Mouse (Mus musculus) gastrocnemius, postnatal 36 days (tissue): ENCODE measurements around the gene Olfr605. TPM values are rescaled to one million over a fixed set of nuclear protein-coding genes. Genes with fewer than 3 reads are reported as not detected.
"Not testable (repeated sequence)": the region's sequence is repeated elsewhere in the genome, so short reads cannot be mapped to it uniquely, and the experiment has no call there.

Experiments used
- DNase-seq, 2 experiments: peaks; one replicate each; pipeline ENCODE4 v3.0.0; 2022
- intact Hi-C: fragments of 180-260 bp; cut with DNase I; formaldehyde crosslinking; loops from one replicate; pipeline ENCODE4 v1.15.1; 2025
- long read RNA-seq, 2 experiments: library from polyadenylated mRNA; stranded (forward); transcript quantifications; one replicate each; pipeline ENCODE4 v2.0.0; 2021
- microRNA-seq, 2 experiments: library from miRNA; unstranded; fragments of <30 nt; microRNA quantifications; one replicate each; pipeline ENCODE4 v1.2.0; 2021
- total RNA-seq, 2 experiments: library from RNA; stranded (reverse); gene quantifications; 2 replicates each; pipeline ENCODE4 v1.2.3; 2021

Olfr605 gene
- total RNA-seq = not detected
- long read RNA-seq, experiment 1 = 0 reads
- long read RNA-seq, experiment 2 = 0 reads

DNA sequence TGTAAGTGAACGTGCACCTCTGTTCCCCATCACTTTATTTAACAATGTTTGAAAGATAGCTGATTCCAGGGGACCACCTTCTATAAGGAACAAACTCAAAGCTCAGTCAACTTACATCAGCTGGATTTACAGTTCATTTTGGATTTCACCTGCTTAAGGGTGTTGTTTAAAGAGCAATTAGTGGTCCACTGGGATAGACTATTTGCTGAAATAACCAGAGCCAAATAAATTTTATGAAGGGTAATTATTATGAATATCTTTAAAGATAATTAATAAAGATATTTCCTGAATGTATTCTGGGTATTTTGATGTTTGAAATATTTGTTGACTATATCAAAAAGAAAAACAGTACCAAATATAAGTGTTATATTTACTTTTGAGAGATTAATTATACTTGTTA is at the start of gene Olfr605:
Gene Olfr605 (minus strand): TSS at position 101 of the 400 bp plus-strand sequence.
- DNase-seq = no peak
- intact Hi-C loops = no loop called here

DNA sequence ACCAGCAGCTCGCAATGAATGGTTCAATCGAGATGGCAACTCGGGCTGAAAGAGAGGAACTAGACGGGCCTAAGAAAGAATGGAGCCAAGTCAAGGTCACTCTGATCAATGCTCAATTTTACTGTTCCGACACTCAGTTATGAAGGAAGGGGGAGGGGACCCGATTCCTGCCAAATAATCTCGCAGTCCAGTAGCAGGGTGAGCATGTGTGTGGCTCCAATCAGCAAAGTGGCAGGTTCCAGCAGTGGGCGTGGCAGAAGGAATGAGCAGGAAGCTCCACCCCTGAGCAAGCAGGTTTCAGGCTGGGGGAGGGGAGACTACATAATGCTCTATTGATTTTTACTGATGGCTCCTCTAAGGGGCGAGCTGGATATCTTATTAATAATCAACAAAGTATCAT is 31.9 kb upstream of the Olfr605 start:
- DNase-seq, intact Hi-C loops: not testable (repeated sequence)

DNA sequence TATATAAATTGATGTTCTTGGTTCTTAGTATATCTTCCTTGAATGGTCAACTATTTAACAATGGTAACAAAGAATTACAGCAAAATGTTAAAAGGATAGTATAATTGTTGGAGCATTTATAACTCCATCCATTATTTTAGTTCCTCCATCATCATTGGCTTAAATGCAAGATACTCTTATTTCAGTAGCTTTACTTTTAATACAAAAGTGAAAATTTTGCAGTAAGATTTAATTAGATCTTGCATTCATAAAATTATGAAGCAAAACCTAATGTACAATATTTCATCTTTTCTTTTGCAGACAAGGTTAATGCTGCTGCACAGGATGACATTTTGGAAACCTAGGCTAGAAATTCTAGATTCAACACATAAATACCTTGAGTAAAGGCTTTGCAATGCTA is 24.3 kb upstream of the Olfr605 start, which contains the start of gene Olfr608:
Gene Olfr608 (plus strand): TSS at position 301 of the 400 bp plus-strand sequence.
- DNase-seq = no peak
- intact Hi-C loops = no loop called here

DNA sequence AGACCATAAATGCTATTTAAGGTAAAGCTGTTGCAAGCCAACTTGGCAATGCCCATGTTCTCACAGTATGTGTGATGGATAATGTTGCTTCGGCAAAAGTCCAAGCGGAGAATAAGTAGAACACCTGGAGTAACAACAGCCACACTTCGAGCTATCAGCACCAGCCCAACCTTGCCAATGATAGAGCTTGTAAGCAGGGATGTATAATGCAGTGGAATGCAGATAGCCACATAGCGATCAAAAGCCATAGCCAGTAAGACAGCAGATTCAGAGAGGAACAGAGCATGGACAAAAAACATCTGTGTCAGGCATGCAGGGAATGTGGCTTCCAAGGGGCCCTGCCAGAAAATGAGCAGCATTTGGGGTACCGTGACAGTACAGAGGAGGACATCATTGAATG is 15.4 kb upstream of the Olfr605 start:
- intact Hi-C loops = no loop called here
- no peak for DNase-seq

DNA sequence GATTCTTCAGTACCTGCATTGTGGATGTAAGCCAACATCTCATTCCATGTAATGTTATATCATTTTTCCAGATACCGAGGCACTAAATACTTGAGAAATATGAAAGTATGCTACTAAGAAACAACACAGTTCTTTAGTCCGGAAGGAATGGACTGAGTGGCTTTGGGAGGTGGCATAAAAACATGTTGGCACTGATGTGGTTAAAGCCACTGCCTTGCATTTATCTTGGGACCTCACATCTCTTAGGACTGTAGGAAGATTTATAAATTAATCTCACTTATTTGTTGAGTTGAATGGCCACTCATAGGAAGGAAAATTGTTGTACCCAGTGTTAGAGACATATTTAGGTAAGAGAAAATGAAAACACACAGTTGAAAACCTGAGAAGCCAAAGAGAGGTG is 3.5 kb upstream of the Olfr605 start, which contains the start of gene Olfr606:
Gene Olfr606 (plus strand): TSS at position 301 of the 400 bp plus-strand sequence.
- DNase-seq = no peak

DNA sequence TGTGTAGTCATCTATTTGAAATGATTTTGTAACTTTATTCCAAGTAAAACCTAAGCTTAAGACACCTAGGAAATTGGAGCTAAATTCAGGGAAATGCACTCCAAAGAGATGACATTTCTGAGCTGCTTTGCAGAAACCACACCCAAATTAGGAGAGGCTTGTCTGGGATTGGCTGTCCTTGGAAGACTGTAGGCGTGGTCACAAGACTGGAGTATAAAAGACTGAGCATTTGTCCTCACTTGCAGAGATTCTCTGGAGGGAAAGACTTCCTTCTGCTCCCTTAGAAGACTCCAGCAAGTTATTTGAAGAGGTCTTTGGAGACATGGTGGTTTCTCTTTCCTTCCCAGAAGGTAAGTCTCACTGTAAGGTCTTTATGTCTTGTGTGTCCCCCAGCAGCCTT is 30.5 kb downstream of the Olfr605 start, which contains the start of gene Usp17lc:
Gene Usp17lc (plus strand): TSS at position 301 of the 400 bp plus-strand sequence.
- DNase-seq = not testable (repeated sequence)
- intact Hi-C loops = loop anchor here (10.0 kb wide), 1 partner anchor 170 kb away; no protein-coding TSS in a partner anchor

More for the DNA sequence above, 3.5 kb upstream of the Olfr605 start, which contains the start of gene Olfr606:
- intact Hi-C loops = no loop called here

DNA sequence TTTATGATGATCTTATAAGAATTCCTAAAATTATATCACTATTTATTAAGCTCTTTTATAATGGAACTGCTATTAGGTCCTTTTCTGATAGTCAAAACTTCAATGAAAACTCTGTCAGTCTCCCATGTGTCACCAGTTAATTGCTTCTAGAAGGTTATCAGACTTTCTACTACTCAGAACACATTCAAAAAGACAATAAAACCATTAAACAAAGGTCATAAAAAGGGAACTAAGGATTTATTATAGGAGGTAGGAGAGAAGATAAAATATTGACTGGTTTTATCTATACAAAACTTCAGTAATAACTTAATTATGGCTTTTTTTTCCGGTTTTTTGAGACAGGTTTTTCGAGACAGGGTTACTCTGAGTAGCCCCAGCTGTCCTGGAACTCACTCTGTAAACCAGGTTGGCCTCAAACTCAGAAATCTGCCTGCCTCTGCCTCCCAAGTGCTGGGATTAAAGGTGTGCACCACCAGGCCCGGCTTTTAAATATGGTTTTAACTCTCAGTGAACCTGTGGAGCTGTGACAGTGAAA is 38.7 kb downstream of the Olfr605 start:
- intact Hi-C loops, DNase-seq: not testable (repeated sequence)

DNA sequence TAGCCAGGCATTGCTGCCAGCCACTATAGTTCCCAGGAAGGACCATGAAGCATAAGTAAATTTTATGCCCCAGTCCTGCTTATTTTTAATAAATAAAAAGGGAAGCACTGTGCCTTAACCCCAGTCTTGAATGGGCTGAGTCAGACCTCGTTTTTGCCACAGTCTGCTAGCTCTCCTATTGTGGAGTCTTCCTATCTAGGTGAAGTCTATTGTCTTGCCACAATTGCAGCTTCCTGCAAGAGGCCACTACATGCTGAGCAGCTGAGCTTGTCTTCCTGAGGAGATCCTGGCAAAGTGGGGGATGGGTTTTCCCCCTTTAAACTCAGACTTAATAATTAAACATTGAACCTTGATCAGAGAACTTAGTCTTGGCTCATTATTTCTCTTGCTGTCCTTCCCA is 46.3 kb downstream of the Olfr605 start:
- no peak for DNase-seq
- intact Hi-C loops = no loop called here

DNA sequence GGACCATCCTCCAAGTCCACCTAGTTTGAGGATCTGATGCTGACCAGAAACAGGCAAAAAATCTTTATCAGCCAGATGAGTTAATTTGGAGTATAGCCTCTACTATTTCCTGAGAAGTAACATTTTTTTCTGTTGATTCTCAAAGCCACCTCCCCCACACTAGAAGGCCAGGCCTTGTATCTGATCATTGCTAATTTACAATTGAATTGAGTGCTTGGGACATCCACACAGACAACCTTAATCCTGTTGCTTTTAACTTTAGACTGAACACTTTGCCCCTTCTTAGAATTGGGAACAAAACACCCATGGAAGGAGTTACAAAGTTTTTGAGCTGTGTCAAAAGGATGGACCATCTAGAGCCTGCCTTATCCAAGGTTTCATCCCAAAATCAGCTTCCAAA is 47.5 kb downstream of the Olfr605 start:
- DNase-seq = no peak
- intact Hi-C loops = no loop called here

Small RNAs within 50 kb of the gene (microRNA-seq; reads per million reads assigned to microRNA genes)
- 0 reads per million in 2 experiments for gene Gm25774

Other genes with a start within 250 kb of the Olfr605 start
- not detected for gene Olfr593, start 233.6 kb downstream of the Olfr605 start, total RNA-seq
- not detected for gene Olfr594, start 228.4 kb downstream of the Olfr605 start, total RNA-seq
- not detected for gene Usp17ld, start 192.9 kb downstream of the Olfr605 start, total RNA-seq
- not detected for gene Olfr596, start 139.8 kb downstream of the Olfr605 start, total RNA-seq
- not detected for gene Olfr597, start 129.1 kb downstream of the Olfr605 start, total RNA-seq
- gene Olfr598, start 121.9 kb downstream of the Olfr605 start, total RNA-seq = not detected
- gene Olfr599, start 109.5 kb downstream of the Olfr605 start, total RNA-seq = not detected
- not detected for gene Olfr600, start 95.8 kb downstream of the Olfr605 start, total RNA-seq
- not detected for gene Olfr601, start 82.8 kb downstream of the Olfr605 start, total RNA-seq
- gene Olfr603, start 59.3 kb downstream of the Olfr605 start, total RNA-seq = not detected
- gene Usp17lc, start 30.4 kb downstream of the Olfr605 start, total RNA-seq = not detected
- gene Olfr606, start 3.6 kb upstream of the Olfr605 start, total RNA-seq = not detected
- not detected for gene Olfr607, start 18.7 kb upstream of the Olfr605 start, total RNA-seq
- gene Olfr608, start 24.4 kb upstream of the Olfr605 start, total RNA-seq = not detected
- not detected for gene Olfr609, start 52.6 kb upstream of the Olfr605 start, total RNA-seq
- not detected for gene Olfr610, start 66.7 kb upstream of the Olfr605 start, total RNA-seq
- not detected for gene Olfr611, start 75.4 kb upstream of the Olfr605 start, total RNA-seq
- gene Olfr612, start 97.3 kb upstream of the Olfr605 start, total RNA-seq = not detected
- gene Olfr613, start 102.6 kb upstream of the Olfr605 start, total RNA-seq = not detected
- not detected for gene Olfr615, start 110.6 kb upstream of the Olfr605 start, total RNA-seq
- gene Olfr616, start 123.7 kb upstream of the Olfr605 start, total RNA-seq = not detected
- not detected for gene Olfr617, start 127.6 kb upstream of the Olfr605 start, total RNA-seq
- gene Olfr618, start 144.7 kb upstream of the Olfr605 start, total RNA-seq = not detected
- not detected for gene Olfr619, start 155.1 kb upstream of the Olfr605 start, total RNA-seq
- not detected for gene Olfr620, start 167.1 kb upstream of the Olfr605 start, total RNA-seq
- gene Olfr622, start 197.3 kb upstream of the Olfr605 start, total RNA-seq = not detected
- not detected for gene Olfr623, start 218.3 kb upstream of the Olfr605 start, total RNA-seq
- gene Olfr624, start 225.8 kb upstream of the Olfr605 start, total RNA-seq = not detected
- gene Olfr625-ps1, start 237.3 kb upstream of the Olfr605 start, total RNA-seq = not detected